Mouse (Mus musculus): ENCODE results near the gene Krt32. TPM values are rescaled to one million over a fixed set of nuclear protein-coding genes. Genes with fewer than 3 reads are reported as not detected.

The Krt32 gene
- polyA plus RNA-seq (2015; fragmentation: Nextera tagmentation; extraction: Ambion mirVana) = not detected in 2 replicates

DNA sequence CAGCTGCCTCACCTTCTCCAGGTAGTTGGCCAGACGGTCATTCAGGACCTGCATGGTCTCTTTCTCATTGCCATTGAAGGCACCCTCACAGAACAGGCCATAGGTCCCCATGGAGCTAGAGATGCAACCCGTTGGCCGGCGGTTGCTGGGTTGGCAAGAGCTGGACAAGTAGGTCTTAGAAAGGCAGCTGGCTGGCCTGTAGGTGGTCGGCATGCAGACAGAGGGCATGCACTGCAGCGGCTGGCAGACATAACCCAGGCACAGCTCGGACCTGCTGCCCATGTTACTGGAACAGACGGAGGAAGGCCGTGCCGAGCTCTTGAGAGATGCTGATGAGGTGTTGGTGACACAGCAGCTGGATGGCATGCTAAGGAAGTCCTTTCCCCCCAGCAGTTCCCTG lies at the start of gene Krt32:
Krt32 (minus strand) TSS at position 366 of the 400 bp plus-strand sequence.
- Histone ChIP-seq H3K4me2 (no peak within 1 kb of the TSS), H3K27ac (replicated peaks) (no peak within 1 kb of the TSS), H3K4me3 (no peak within 1 kb of the TSS), H3K9me3 (no peaks in the 10 kb centered on the region), H3K27me3 (no peaks in the 10 kb centered on the region), H3K9ac (no peak within 1 kb of the TSS), H3K36me3 (no peaks in the 10 kb centered on the region), H3K4me1 (replicated peaks) (no peaks in the 10 kb centered on the region)
- no peak for ATAC-seq (ENCODE audit: low FRiP score, low read depth)
- 90% methylated on average over 10 of the region's 10 CpGs for WGBS

DNA sequence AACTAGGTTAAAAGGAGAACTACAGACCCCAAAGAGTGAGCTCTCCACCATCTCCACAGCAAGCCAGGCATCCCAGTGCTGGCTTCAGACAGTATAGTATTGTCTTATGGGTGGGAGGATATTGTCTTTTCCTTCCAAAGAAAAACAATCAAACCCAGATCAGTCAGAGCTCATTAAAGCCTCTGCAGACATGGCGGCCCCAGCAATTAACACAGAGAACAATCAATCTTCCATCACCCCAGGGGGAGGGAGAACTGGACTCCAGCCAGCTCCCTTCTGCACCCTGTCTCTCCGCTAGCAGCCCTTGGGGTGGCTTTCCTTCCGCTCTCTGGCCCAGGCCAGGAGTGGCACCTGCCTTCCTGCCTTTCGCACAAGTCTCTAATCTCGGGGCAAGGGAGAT lies 49.7 kb upstream of the Krt32 start:
- Histone ChIP-seq H3K9ac (no peak overlapping the region), H3K36me3 (no peaks in the 10 kb centered on the region), H3K4me1 (replicated peaks) (peaks cover 6% of the 10 kb centered on the region; the same call in 1 of the 2 replicates), H3K4me3 (no peak overlapping the region), H3K4me2 (no peak overlapping the region), H3K9me3 (no peaks in the 10 kb centered on the region), H3K27ac (replicated peaks) (no peak overlapping the region), H3K27me3 (no peaks in the 10 kb centered on the region)
- ATAC-seq (ENCODE audit: low FRiP score, low read depth) = no peak
- WGBS = 24% methylated on average over 5 of the region's 5 CpGs

DNA sequence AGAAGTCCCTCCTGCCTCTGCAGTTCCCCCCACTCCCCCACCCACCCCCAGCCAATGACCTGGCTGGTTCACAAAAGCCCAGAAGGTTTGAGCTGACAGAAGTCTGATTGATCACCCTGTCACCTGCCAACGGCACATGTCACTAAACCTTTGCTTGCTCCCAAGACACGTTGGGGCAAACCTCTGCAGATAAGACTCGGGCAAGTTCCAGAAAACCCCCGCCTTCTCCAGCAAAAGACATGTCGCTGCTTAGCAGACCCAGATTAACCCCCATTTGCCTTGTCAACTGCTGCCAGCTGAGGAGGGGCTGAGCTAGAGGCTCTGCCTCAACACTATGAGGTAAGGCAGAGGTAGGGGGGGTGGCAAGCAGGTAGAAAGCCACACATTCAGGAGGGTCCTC lies 48.5 kb upstream of the Krt32 start:
- no peak overlapping the region for H3K4me3 ChIP-seq
- H3K27ac ChIP-seq (replicated peaks) = no peak overlapping the region
- no peak overlapping the region for H3K4me2 ChIP-seq
- no peaks in the 10 kb centered on the region for H3K36me3 ChIP-seq
- peaks cover 6% of the 10 kb centered on the region; the same call in 1 of the 2 replicates for H3K4me1 ChIP-seq (replicated peaks)
- no peaks in the 10 kb centered on the region for H3K9me3 ChIP-seq
- WGBS = 30% methylated on average over 5 of the region's 5 CpGs
- no peak for ATAC-seq (ENCODE audit: low FRiP score, low read depth)
- no peak overlapping the region for H3K9ac ChIP-seq
- no peaks in the 10 kb centered on the region for H3K27me3 ChIP-seq

DNA sequence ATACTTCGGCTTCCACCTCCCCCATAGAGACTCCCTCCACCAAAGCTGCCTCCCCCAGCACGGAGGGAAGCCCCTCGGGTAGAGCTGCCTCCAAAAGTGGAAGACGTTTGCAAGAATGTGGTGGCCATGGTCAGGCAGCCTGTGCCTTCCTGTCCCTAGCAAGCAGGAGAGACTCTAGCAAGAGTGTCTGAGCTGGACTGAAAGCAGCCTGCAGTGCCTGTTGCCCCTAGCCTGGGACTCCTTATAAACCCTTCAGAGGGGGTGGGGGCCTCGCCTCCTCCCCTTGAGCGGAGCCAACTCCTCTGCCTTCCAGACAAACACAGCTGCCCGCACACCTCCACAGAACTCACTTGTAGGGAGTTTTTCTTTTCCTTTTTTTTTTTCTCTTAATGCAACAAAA lies 47.7 kb upstream of the Krt32 start, which contains the start of gene Krt15:
Krt15 (minus strand) TSS at position 198 of the 400 bp plus-strand sequence.
- Histone ChIP-seq H3K27me3 (no peaks in the 10 kb centered on the region), H3K27ac (replicated peaks) (no peak within 1 kb of the TSS)
- 66% methylated on average over 7 of the region's 7 CpGs for WGBS

DNA sequence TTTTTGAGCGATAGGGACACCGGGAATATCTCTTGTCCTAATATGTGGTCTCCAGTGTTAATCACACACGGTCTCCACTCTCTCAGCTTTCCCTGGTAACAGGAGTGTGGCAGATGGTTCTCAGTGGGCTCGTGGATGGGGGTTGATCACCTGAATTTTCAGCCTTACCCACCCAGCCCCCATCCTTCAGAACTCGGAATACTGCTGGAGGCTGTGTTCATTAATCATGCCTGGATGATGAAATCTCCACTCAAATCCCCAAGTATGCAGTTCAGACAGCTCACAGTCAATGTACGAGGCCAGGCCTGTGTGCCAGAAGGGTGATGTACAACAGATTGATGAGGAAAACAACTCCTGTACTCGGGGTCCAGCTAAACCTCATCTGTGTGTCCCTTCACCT lies 36.9 kb upstream of the Krt32 start:
- ATAC-seq (ENCODE audit: low FRiP score, low read depth) = no peak
- 72% methylated on average over 7 of the region's 7 CpGs for WGBS
- no peak overlapping the region for H3K4me3 ChIP-seq
- H3K36me3 ChIP-seq = no peaks in the 10 kb centered on the region
- H3K9me3 ChIP-seq = no peaks in the 10 kb centered on the region
- no peaks in the 10 kb centered on the region for H3K4me1 ChIP-seq (replicated peaks)
- no peak overlapping the region for H3K27ac ChIP-seq (replicated peaks)
- no peak overlapping the region for H3K9ac ChIP-seq
- no peak overlapping the region for H3K4me2 ChIP-seq
- no peaks in the 10 kb centered on the region for H3K27me3 ChIP-seq

More for the DNA sequence above, 47.7 kb upstream of the Krt32 start, which contains the start of gene Krt15:
- H3K4me3 ChIP-seq = no peak within 1 kb of the TSS
- ATAC-seq (ENCODE audit: low FRiP score, low read depth) = no peak
- no peaks in the 10 kb centered on the region for H3K9me3 ChIP-seq
- no peak within 1 kb of the TSS for H3K9ac ChIP-seq
- peaks cover 6% of the 10 kb centered on the region; the same call in 1 of the 2 replicates for H3K4me1 ChIP-seq (replicated peaks)
- H3K36me3 ChIP-seq = no peaks in the 10 kb centered on the region
- no peak within 1 kb of the TSS for H3K4me2 ChIP-seq

DNA sequence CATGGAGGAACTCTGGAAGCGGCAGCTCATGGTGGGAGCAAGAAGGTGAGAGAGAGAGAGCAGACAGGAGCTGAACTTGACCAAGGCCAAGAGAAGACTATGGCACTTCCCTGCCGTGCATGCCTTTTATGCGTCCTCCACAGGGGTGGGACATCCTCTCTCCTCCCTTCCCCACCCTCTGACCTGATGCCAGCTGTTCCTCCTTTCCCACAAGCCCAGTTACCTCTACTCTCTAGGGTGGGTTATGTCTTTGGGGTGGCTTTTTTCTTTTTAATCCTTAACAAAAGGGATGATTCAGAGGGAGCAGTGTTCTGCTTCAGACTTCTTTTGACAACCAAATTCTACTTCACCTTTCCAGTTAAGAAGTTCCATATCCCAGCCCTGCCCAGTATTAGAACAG lies 33.4 kb upstream of the Krt32 start, which contains the start of gene Krt13:
Krt13 (minus strand) TSS at position 101 of the 400 bp plus-strand sequence.
- Histone ChIP-seq H3K36me3 (no peaks in the 10 kb centered on the region), H3K4me1 (replicated peaks) (no peaks in the 10 kb centered on the region), H3K27me3 (no peaks in the 10 kb centered on the region), H3K27ac (replicated peaks) (no peak within 1 kb of the TSS), H3K9ac (no peak within 1 kb of the TSS), H3K4me3 (no peak within 1 kb of the TSS), H3K4me2 (no peak within 1 kb of the TSS), H3K9me3 (no peaks in the 10 kb centered on the region)
- 64% methylated on average over 3 of the region's 3 CpGs for WGBS
- no peak for ATAC-seq (ENCODE audit: low FRiP score, low read depth)

DNA sequence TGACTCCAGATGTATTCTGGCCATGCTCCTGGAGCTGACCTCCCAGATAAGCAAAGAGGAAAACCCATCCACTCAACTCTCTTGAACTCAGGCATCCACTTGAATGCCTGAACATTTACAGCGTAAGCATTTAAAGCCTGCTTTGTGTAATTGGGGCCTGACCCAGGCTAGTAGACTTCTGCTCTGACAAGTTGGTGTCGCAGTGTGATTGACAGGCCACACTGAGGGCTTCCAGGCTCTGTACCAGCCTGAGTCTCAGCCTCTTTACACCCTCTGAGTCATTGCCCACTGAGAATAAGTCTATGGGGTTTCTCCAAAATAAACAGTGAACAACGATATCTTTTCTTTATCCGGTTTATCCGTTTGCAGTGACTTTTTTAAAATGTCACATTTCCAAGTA lies 32.3 kb upstream of the Krt32 start:
- no peak overlapping the region for H3K27ac ChIP-seq (replicated peaks)
- no peak overlapping the region for H3K4me3 ChIP-seq
- H3K27me3 ChIP-seq = no peaks in the 10 kb centered on the region
- H3K4me2 ChIP-seq = no peak overlapping the region
- H3K9me3 ChIP-seq = no peaks in the 10 kb centered on the region
- no peaks in the 10 kb centered on the region for H3K4me1 ChIP-seq (replicated peaks)
- no peaks in the 10 kb centered on the region for H3K36me3 ChIP-seq
- no peak for ATAC-seq (ENCODE audit: low FRiP score, low read depth)
- WGBS = 89% methylated on average over 5 of the region's 5 CpGs
- H3K9ac ChIP-seq = no peak overlapping the region

DNA sequence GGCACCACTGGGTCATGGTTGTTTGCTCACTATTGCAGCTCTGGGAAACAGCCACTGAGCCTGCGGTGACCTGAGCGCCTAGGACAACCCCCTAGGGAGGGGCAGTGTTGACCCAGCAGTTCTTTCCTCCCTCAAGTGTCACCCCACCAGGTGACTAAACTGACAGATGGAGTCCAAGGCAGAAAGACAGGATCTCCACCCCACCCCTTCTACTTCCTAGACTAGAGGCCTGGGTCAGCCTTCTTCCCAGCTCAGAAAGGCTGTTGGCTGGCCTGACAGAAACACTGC lies 25.7 kb upstream of the Krt32 start:
- WGBS = 63% methylated on average over 2 of the region's 2 CpGs
- no peak for ATAC-seq (ENCODE audit: low FRiP score, low read depth)

DNA sequence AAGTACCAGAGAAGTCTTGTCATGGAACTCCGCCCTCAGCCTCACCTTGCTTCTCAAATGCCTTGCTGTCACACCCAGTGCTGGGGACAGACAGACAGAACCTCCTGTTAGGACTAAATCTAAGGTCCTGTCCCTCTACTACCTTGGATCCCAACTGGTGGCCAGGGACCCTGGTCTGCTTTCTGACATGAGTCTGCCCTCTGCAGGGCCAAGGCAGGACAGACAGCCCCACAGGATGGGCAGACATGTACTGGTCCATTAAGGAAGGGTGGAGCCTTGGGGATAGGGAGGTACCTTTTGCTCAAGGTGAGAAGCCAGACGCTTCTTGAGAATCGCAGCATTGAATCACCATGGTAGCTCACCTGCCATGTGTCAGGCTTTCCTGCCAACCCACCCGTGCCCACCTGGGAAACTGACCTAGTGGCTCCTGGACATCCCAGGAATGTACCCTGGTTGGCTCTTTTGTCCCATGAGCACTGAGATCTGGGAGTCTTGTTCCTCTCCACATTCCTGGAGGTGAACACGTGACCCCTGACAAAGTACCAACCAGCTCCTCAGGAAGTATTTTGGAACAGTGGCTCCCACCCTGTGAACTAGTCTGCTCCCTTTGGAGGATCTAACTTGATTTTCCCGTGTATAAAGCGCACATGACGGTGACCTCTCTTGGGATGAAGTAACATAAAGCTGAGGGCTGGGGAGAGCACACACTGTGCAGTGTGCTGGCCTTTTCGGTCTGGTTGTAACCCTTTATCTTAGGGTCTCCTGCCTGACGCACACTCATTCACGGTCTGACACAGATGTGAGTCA lies 25.1 kb upstream of the Krt32 start:
- H3K9ac ChIP-seq = no peak overlapping the region
- H3K4me3 ChIP-seq = no peak overlapping the region
- no peak overlapping the region for H3K27ac ChIP-seq (replicated peaks)
- no peaks in the 10 kb centered on the region for H3K36me3 ChIP-seq
- no peaks in the 10 kb centered on the region for H3K9me3 ChIP-seq
- no peaks in the 10 kb centered on the region for H3K4me1 ChIP-seq (replicated peaks)
- 85% methylated on average over 11 of the region's 11 CpGs for WGBS
- ATAC-seq (ENCODE audit: low FRiP score, low read depth) = no peak
- no peak overlapping the region for H3K4me2 ChIP-seq
- no peaks in the 10 kb centered on the region for H3K27me3 ChIP-seq

More for the DNA sequence above, 25.7 kb upstream of the Krt32 start:
- no peak overlapping the region for H3K4me2 ChIP-seq
- H3K9ac ChIP-seq = no peak overlapping the region
- no peak overlapping the region for H3K4me3 ChIP-seq
- H3K4me1 ChIP-seq (replicated peaks) = no peaks in the 10 kb centered on the region
- no peaks in the 10 kb centered on the region for H3K9me3 ChIP-seq
- no peaks in the 10 kb centered on the region for H3K36me3 ChIP-seq
- no peak overlapping the region for H3K27ac ChIP-seq (replicated peaks)
- no peaks in the 10 kb centered on the region for H3K27me3 ChIP-seq

DNA sequence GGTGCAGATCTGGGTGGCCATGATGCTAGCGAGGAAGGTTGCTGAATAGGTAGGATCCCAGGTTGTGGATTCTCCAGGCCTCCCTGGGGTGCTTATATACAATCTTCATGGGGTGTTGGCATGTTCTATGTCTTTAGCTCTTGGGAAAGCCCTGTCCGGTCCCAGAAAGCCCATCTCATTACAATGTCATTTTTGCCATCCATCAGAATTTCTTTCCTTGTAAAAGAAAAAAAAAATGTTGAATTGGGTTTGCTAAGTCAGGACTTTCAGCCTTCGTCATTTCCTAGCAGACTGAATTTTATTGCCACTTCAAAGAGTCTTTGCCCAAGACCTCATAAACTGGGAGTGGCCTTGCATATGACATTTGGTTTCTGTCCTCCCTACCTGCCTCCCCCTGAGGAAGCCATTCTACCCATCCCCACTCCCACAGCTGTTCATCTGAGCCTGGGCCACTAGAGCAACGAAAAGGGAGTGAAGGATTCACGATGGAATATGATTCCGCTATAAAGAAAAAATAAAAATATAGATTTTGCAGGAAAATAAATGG lies 17.6 kb upstream of the Krt32 start, which contains the start of gene Krt36:
Krt36 (minus strand) TSS at position 51 of the 547 bp plus-strand sequence.
- WGBS = 93% methylated on average over 6 of the region's 6 CpGs
- H3K27ac ChIP-seq (replicated peaks) = no peak within 1 kb of the TSS
- no peaks in the 10 kb centered on the region for H3K36me3 ChIP-seq
- no peak within 1 kb of the TSS for H3K4me3 ChIP-seq
- no peak for ATAC-seq (ENCODE audit: low FRiP score, low read depth)
- no peaks in the 10 kb centered on the region for H3K27me3 ChIP-seq
- H3K9me3 ChIP-seq = no peaks in the 10 kb centered on the region
- H3K9ac ChIP-seq = no peak within 1 kb of the TSS
- H3K4me1 ChIP-seq (replicated peaks) = no peaks in the 10 kb centered on the region
- no peak within 1 kb of the TSS for H3K4me2 ChIP-seq

DNA sequence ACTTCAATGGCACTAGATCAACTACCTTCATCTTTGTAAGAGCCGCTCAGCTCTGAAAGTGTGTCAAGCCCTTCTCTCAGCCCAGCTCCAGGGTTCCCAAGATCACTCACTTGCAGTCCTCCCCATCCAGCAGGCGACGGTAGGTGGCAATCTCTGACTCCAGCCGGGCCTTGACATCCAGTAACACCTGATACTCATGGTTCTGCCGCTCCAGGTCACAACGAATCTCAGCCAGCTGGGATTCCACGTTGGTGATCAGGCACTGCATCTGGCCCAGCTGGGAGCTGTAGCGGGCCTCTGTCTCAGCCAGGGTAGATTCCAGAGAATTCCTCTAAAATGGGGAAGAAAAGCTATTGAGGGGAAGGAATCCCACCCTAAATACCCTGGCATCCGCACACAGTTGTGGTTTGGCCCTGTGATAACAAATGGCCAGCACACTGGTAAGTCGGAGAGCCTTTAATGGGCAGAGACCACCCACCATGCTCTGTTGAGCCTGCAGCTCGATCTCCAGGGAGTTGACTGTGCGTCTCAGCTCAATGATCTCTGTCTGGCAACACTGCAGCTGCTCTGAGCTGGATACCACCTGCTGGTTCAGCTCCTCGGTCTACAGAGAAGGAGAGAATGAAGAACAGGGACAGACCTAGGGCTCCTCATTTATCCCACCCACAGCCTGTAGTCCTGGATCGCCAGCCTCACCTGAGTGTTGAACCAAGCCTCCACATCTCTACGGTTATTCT lies 14.8 kb upstream of the Krt32 start:
- Histone ChIP-seq H3K4me2 (no peak overlapping the region), H3K27ac (replicated peaks) (no peak overlapping the region), H3K27me3 (no peaks in the 10 kb centered on the region), H3K9me3 (no peaks in the 10 kb centered on the region), H3K4me3 (no peak overlapping the region), H3K4me1 (replicated peaks) (no peaks in the 10 kb centered on the region), H3K36me3 (no peaks in the 10 kb centered on the region), H3K9ac (no peak overlapping the region)
- ATAC-seq (ENCODE audit: low FRiP score, low read depth) = no peak
- 61% methylated on average over 15 of the region's 15 CpGs for WGBS

DNA sequence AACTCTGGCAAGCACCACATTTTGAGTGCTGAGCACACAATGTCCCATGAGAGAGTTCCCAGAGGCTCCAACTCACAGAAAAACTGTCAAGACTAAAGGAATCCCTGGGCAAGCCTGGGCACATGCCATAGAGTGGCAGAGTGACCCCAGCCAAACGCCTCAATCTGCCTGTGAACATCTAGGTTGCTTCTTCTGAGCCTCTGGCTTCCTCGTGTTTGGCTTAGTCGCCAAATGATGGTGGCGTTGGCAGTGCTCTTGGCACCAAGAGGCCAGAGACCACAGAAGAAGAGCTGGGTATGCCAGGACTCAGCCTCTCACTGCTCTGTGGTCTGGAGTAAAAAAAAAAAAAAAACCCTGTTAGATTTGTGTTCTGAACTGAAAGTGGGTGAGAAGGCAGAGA lies 12.4 kb upstream of the Krt32 start:
- Histone ChIP-seq H3K9me3 (no peaks in the 10 kb centered on the region), H3K4me1 (replicated peaks) (no peaks in the 10 kb centered on the region)
- 87% methylated on average over 4 of the region's 4 CpGs for WGBS

More for the DNA sequence above, 12.4 kb upstream of the Krt32 start:
- Histone ChIP-seq H3K4me2 (no peak overlapping the region), H3K27me3 (no peaks in the 10 kb centered on the region), H3K4me3 (no peak overlapping the region), H3K36me3 (no peaks in the 10 kb centered on the region), H3K27ac (replicated peaks) (no peak overlapping the region), H3K9ac (no peak overlapping the region)
- no peak for ATAC-seq (ENCODE audit: low FRiP score, low read depth)

Data from hindbrain, embryonic 15.5 days (tissue).